Mouse (Mus musculus) thymus, adult 2 months (tissue): ENCODE measurements around the gene Cox6b1. TPM values are rescaled to one million over a fixed set of nuclear protein-coding genes. Genes with fewer than 3 reads are reported as not detected.

ENCODE experiments used
- DNase-seq: peaks from one replicate; pipeline ENCODE4 v3.0.0; 2021
- H3K27ac ChIP-seq: fragments of 200-500 bp; 2 replicates; pipeline ENCODE4 v1.5.1; 2012; ENCODE audit warnings: low read length, control low read depth; ENCODE audit not compliant: control insufficient read depth, insufficient read depth
- H3K27me3 ChIP-seq: fragments of 200-500 bp; 2 replicates; pipeline ENCODE4 v1.6.1; 2012; ENCODE audit warnings: mild to moderate bottlenecking, low read length, moderate library complexity, mixed read lengths; ENCODE audit not compliant: control insufficient read depth, insufficient read depth
- H3K36me3 ChIP-seq: fragments of 200-500 bp; 2 replicates; pipeline ENCODE4 v1.6.1; 2012; ENCODE audit warnings: mild to moderate bottlenecking, low read length, moderate library complexity; ENCODE audit not compliant: control insufficient read depth, insufficient read depth
- H3K4me1 ChIP-seq: fragments of 200-500 bp; replicated peaks from 2 replicates; pipeline ENCODE4 v1.6.1; 2012; ENCODE audit warnings: low read length; ENCODE audit not compliant: control insufficient read depth, insufficient read depth
- H3K4me3 ChIP-seq: fragments of 200-500 bp; 2 replicates; pipeline ENCODE4 v1.5.1; 2012; ENCODE audit warnings: mild to moderate bottlenecking, low read length, control low read depth, moderate library complexity; ENCODE audit not compliant: control insufficient read depth, insufficient read depth
- CTCF ChIP-seq: fragments of 200-500 bp; IDR thresholded peaks from 2 replicates; pipeline ENCODE4 v1.5.1; 2012; ENCODE audit warnings: mild to moderate bottlenecking, control low read depth, low read length, moderate library complexity, borderline replicate concordance; ENCODE audit not compliant: control insufficient read depth, poor library complexity, insufficient read depth; ENCODE audit errors: extremely low read depth
- POLR2A ChIP-seq: fragments of 200-500 bp; IDR thresholded peaks from 2 replicates; pipeline ENCODE4 v1.6.1; 2012; ENCODE audit warnings: mild to moderate bottlenecking, low read length, control low read depth, moderate library complexity; ENCODE audit not compliant: control insufficient read depth, poor library complexity, insufficient read depth; ENCODE audit errors: extremely low read depth
- WGBS: fragments of 180-500 bp; shearing (Covaris S2); methylation state at CpG from one replicate; pipeline ENCODE4 v1.1.7; 2018; 5-methylcytosine and 5-hydroxymethylcytosine counted together
- polyA plus RNA-seq: library from polyadenylated mRNA; depleted of rRNA; stranded (reverse); fragments of >200 nt; gene quantifications from 2 replicates; pipeline ENCODE4 v1.2.3, GENCODE M21; 2012; rRNA removed

Gene Cox6b1
- polyA plus RNA-seq, 1 experiment = 388 TPM

DNA sequence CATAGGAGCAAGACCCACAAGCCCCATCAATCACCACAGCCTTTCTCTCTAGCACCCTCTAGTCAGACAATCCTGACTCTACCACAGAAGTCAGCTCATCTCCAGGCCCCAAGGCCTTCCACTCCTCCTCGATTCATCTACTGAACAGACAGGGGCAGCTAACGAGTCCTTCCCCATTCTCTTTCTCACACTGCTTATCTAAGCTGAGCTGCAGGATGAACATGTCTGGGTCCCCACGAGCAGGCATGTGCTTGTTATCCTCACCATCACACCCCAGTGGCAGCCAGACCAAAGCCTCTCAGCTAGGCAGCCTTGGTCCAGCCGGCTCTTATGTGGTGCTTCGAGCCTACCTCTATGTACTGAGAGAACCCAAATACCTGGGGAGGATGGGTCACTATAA lies 53.6 kb downstream of the Cox6b1 start:
- Histone ChIP-seq H3K27me3 (no peaks in the 10 kb centered on the region), H3K27ac (no peak overlapping the region), H3K4me3 (no peak overlapping the region), H3K36me3 (peaks cover 75% of the 10 kb centered on the region), H3K4me1 (no peaks in the 10 kb centered on the region)
- 95% methylated on average over 5 of the region's 5 CpGs for WGBS
- no peak for DNase-seq
- TF ChIP-seq POLR2A (no peak), CTCF (no peak)

- WGBS = 96% methylated on average over 11 of the region's 11 CpGs
- peaks cover 26% of the 10 kb centered on the region for H3K36me3 ChIP-seq
- no peak overlapping the region for H3K27ac ChIP-seq
- TF ChIP-seq CTCF = no peak
- no peak for TF ChIP-seq POLR2A
- no peaks in the 10 kb centered on the region for H3K27me3 ChIP-seq
- no peak overlapping the region for H3K4me3 ChIP-seq
- no peak for DNase-seq
- H3K4me1 ChIP-seq = peaks cover 15% of the 10 kb centered on the region
Measured at GRCm38 (mm10) chr7:30567555-30567954, 58.4 kb downstream of the Cox6b1 start.

Other genes starting within 250 kb of the Cox6b1 start
- gene Tyrobp, start 212.4 kb downstream of the Cox6b1 start, polyA plus RNA-seq = 273 and 417 TPM in 2 replicates
- gene Hcst, start 206.3 kb downstream of the Cox6b1 start, polyA plus RNA-seq = 212 and 279 TPM in 2 replicates
- 72.8 and 77.4 TPM in 2 replicates for gene Nfkbid, start 204.4 kb downstream of the Cox6b1 start, polyA plus RNA-seq
- 5.9 and 6.0 TPM in 2 replicates for gene Aplp1, start 180.6 kb downstream of the Cox6b1 start, polyA plus RNA-seq
- 0.05 and 0.15 TPM in 2 replicates for gene Kirrel2, start 168.5 kb downstream of the Cox6b1 start, polyA plus RNA-seq
- 0.19 and 0.38 TPM in 2 replicates for gene Nphs1, start 167.8 kb downstream of the Cox6b1 start, polyA plus RNA-seq
- gene Prodh2, start 132.5 kb downstream of the Cox6b1 start, polyA plus RNA-seq = 0.13 and 0.62 TPM in 2 replicates
- gene Arhgap33, start 91.1 kb downstream of the Cox6b1 start, polyA plus RNA-seq = 156 and 176 TPM in 2 replicates
- gene Hspb6, start 74.0 kb downstream of the Cox6b1 start, polyA plus RNA-seq = 30.0 and 89.6 TPM in 2 replicates
- gene Proser3, start 73.9 kb downstream of the Cox6b1 start, polyA plus RNA-seq = 36.1 and 36.3 TPM in 2 replicates
- 73.0 and 78.6 TPM in 2 replicates for gene Lin37, start 66.3 kb downstream of the Cox6b1 start, polyA plus RNA-seq
- gene U2af1l4, start 62.9 kb downstream of the Cox6b1 start, polyA plus RNA-seq = 81.5 and 84.2 TPM in 2 replicates
- 7.3 and 8.8 TPM in 2 replicates for gene Gm49396, start 62.8 kb downstream of the Cox6b1 start, polyA plus RNA-seq
- gene Psenen, start 62.5 kb downstream of the Cox6b1 start, polyA plus RNA-seq = 130 and 176 TPM in 2 replicates
- 26.1 and 31.7 TPM in 2 replicates for gene Igflr1, start 60.7 kb downstream of the Cox6b1 start, polyA plus RNA-seq
- gene Kmt2b, start 37.4 kb downstream of the Cox6b1 start, polyA plus RNA-seq = 161 and 171 TPM in 2 replicates
- 1.9 and 3.2 TPM in 2 replicates for gene Zbtb32, start 27.2 kb downstream of the Cox6b1 start, polyA plus RNA-seq
- 4.5 and 7.5 TPM in 2 replicates for gene Upk1a, start 13.3 kb downstream of the Cox6b1 start, polyA plus RNA-seq
- gene Etv2, start 9.7 kb upstream of the Cox6b1 start, polyA plus RNA-seq = 0.13 TPM in 1 of 2 replicates, not detected in the other
- gene Rbm42, start 24.2 kb upstream of the Cox6b1 start, polyA plus RNA-seq = 117 and 129 TPM in 2 replicates
- 41.2 and 47.7 TPM in 2 replicates for gene Haus5, start 38.8 kb upstream of the Cox6b1 start, polyA plus RNA-seq
- not detected in 2 replicates for gene Pmis2, start 45.5 kb upstream of the Cox6b1 start, polyA plus RNA-seq
- gene 2200002J24Rik, start 72.8 kb upstream of the Cox6b1 start, polyA plus RNA-seq = 0.28 and 0.82 TPM in 2 replicates
- gene Atp4a, start 86.1 kb upstream of the Cox6b1 start, polyA plus RNA-seq = 2.7 and 3.8 TPM in 2 replicates
- gene Tmem147, start 103.4 kb upstream of the Cox6b1 start, polyA plus RNA-seq = 161 and 204 TPM in 2 replicates
- gene Gapdhs, start 117.5 kb upstream of the Cox6b1 start, polyA plus RNA-seq = 0.11 and 1.1 TPM in 2 replicates
- gene Sbsn, start 125.3 kb upstream of the Cox6b1 start, polyA plus RNA-seq = 3.4 and 4.1 TPM in 2 replicates
- 26.3 and 35.6 TPM in 2 replicates for gene Dmkn, start 137.6 kb upstream of the Cox6b1 start, polyA plus RNA-seq
- 11.9 and 18.3 TPM in 2 replicates for gene Krtdap, start 161.7 kb upstream of the Cox6b1 start, polyA plus RNA-seq
- gene Ffar2, start 197.6 kb upstream of the Cox6b1 start, polyA plus RNA-seq = 3.2 and 3.5 TPM in 2 replicates
- gene Ffar3, start 230.0 kb upstream of the Cox6b1 start, polyA plus RNA-seq = 0.13 TPM in 1 of 2 replicates, not detected in the other
- 0.50 and 0.60 TPM in 2 replicates for gene Ffar1, start 235.4 kb upstream of the Cox6b1 start, polyA plus RNA-seq